Mouse (Mus musculus): ENCODE measurements around the gene Golgb1. TPM values are rescaled to one million over a fixed set of nuclear protein-coding genes. Genes with fewer than 3 reads are reported as not detected.
"Not testable (repeated sequence)": the region's sequence is repeated elsewhere in the genome, so short reads cannot be mapped to it uniquely, and the experiment has no call there.

Golgb1 gene
- 123 and 125 TPM in 2 replicates for polyA plus RNA-seq (2014; fragmentation: Nextera tagmentation; extraction: Ambion mirVana)

DNA sequence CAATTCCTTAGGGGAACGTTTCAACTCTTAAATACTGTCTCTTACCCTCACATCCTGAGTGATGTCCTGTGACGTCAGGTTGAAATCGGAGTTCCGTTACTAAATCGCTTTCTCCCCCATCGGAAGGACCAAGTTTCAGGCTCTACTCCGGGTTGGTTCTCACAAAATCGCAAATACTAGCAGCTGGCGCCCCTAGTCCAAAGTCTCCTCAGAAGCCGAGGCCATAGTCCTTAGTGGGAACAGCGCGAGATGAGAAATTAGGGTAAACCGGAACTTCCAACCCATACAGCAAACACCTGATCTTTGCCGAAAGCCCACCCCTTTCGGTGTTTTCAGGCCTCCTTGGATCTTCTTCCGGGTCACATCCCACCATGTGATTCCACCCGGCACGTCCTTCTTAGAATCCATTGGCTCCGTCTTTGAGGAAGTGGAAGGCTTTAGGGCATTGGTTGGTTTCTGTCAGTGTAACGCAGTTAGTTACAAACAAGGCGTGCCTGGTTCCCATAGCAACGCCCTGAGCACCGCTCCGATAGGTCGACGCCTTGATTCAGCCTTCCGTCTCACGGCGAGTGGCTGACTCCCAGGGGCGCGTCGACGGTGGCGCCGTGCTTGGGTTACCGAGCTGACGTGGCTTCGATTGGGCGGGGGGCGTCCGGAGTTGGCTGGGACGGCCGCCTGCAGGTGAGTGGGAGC lies at the start of gene Golgb1, which contains the start of gene Eaf2:
Gene Golgb1 (plus strand): TSS at position 558 of the 693 bp plus-strand sequence.
Gene Eaf2 (minus strand): TSS at position 421 of the 693 bp plus-strand sequence.
- under 1% methylated on average over 42 of the region's 43 CpGs for WGBS
- peaks cover 5% of the 10 kb centered on the region; the same call in 1 of the 2 replicates for H3K4me1 ChIP-seq (ENCODE audit: control insufficient read depth, insufficient read depth, low read length)
- H3K9ac ChIP-seq (replicated peaks; ENCODE audit: low read depth, low read length): peak within 1 kb of the TSS; percentile 71
- no peaks in the 10 kb centered on the region for H3K27me3 ChIP-seq (ENCODE audit: control insufficient read depth, insufficient read depth, low read length)
- H3K27ac ChIP-seq (ENCODE audit: low read length): peak within 1 kb of the TSS; percentile 83
- H3K4me2 ChIP-seq (replicated peaks; ENCODE audit: low read depth, low read length): peak within 1 kb of the TSS; percentile 53
- peak within 1 kb of the TSS; percentile 91 for H3K4me3 ChIP-seq (ENCODE audit: low read depth, low read length)
- no peaks in the 10 kb centered on the region for H3K9me3 ChIP-seq (ENCODE audit: control insufficient read depth, low read depth, low read length)
- ATAC-seq (ENCODE audit: insufficient number of reproducible peaks, insufficient read depth, low FRiP score, low read depth): peak; percentile 100
- H3K36me3 ChIP-seq (ENCODE audit: control insufficient read depth, insufficient read depth, low read length): peaks cover 9% of the 10 kb centered on the region

DNA sequence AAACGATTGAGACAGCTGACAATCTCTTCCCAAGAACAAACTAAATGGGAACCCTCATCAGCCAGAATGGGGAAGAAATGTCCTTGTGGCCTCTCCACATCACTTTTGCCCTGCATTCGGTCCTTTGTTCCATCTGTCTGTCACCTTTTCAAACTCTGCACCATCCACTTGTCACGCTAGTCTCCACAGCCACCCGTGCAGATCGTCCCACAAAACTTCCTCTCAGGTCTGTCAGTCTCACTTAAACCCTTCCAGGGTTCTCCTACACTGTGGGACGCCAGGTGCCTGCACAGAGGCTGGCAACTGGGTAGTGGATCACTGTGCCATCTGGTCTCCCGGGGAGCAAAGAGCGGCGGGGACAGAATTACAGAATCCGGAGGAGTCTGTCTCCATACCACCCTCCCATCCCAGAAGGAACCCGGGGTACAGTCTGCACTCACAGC lies 47.3 kb upstream of the Golgb1 start:
- Histone ChIP-seq H3K4me3 (ENCODE audit: low read depth, low read length) (peak overlapping the region; percentile 84), H3K9ac (replicated peaks; ENCODE audit: low read depth, low read length) (peak overlapping the region; percentile 82; the same call in 1 of the 2 replicates), H3K27ac (ENCODE audit: low read length) (no peak overlapping the region), H3K4me2 (replicated peaks; ENCODE audit: low read depth, low read length) (peak overlapping the region; percentile 72), H3K27me3 (ENCODE audit: control insufficient read depth, insufficient read depth, low read length) (no peaks in the 10 kb centered on the region), H3K36me3 (ENCODE audit: control insufficient read depth, insufficient read depth, low read length) (peaks cover 3% of the 10 kb centered on the region; the same call in 1 of the 2 replicates), H3K9me3 (ENCODE audit: control insufficient read depth, low read depth, low read length) (no peaks in the 10 kb centered on the region), H3K4me1 (ENCODE audit: control insufficient read depth, insufficient read depth, low read length) (no peaks in the 10 kb centered on the region)
- WGBS: 5% methylated on average over 11 of the region's 11 CpGs
- ATAC-seq (ENCODE audit: insufficient number of reproducible peaks, insufficient read depth, low FRiP score, low read depth): peak; percentile 42

DNA sequence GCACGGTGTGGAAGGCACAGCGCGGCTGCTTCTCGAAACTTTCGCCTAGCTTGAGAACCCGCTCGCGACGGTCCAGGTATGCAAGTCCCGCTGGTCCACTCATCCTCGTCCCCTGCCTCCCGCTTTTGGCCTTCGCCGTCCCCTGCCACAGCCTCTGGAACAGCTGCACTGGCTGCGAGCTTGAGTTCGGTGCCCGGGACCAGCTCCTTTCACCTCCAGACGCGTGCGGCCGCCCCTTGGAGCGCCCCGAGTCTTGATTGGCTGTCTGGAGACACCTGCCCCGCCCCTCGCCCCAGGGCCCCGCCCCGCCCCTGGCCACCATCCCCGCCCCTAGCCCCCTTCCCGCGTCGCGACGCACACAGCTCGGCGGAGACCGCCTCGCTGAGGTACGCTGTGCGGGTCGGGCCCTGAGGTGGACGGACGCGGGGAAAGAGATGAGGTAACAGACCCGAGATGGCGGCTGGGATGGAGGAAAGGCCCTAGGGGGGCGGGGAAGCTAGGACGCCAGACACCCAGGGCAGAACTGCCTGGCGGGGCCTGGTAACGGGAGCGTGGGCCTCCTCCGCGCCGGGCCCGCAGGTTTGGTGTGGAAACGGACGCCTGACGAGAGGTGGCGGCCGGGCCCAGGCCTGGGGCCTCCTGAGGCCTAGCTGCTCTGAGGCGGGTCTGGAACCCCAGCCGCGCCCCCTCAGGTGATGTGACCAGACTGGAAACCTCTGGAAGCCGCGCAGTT lies 46.7 kb upstream of the Golgb1 start, which contains the start of gene Iqcb1:
Gene Iqcb1 (plus strand): TSS at position 332 of the 733 bp plus-strand sequence.
- no peaks in the 10 kb centered on the region for H3K4me1 ChIP-seq (ENCODE audit: control insufficient read depth, insufficient read depth, low read length)
- peak within 1 kb of the TSS; percentile 84 for H3K4me3 ChIP-seq (ENCODE audit: low read depth, low read length)
- H3K4me2 ChIP-seq (replicated peaks; ENCODE audit: low read depth, low read length): peak within 1 kb of the TSS; percentile 72
- H3K36me3 ChIP-seq (ENCODE audit: control insufficient read depth, insufficient read depth, low read length): peaks cover 3% of the 10 kb centered on the region; the same call in 1 of the 2 replicates
- H3K27ac ChIP-seq (ENCODE audit: low read length): peak within 1 kb of the TSS; percentile 52; the same call in 1 of the 2 replicates
- no peaks in the 10 kb centered on the region for H3K9me3 ChIP-seq (ENCODE audit: control insufficient read depth, low read depth, low read length)
- WGBS: under 1% methylated on average over 62 of the region's 64 CpGs
- no peaks in the 10 kb centered on the region for H3K27me3 ChIP-seq (ENCODE audit: control insufficient read depth, insufficient read depth, low read length)
- peak; percentile 98 for ATAC-seq (ENCODE audit: insufficient number of reproducible peaks, insufficient read depth, low FRiP score, low read depth)
- peak within 1 kb of the TSS; percentile 82 for H3K9ac ChIP-seq (replicated peaks; ENCODE audit: low read depth, low read length)

DNA sequence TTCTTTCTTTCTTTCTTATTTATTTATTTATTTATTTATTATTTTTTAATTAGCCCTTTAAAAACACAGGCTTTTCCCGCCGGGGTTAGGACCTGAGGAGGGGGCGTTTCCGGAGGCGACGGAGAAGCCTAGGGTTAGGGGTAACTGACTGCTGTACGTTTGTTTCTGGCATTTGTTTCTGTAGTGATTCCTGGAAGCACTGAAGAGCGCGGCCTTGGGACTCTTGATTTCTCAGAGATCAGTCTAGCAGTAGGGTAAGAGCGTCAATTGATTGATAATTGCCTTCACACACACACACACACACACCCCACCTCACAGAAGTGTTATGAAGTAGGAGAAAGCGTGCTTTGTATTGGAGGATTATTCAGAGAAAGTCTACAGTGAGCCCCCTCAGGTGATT lies 46.1 kb upstream of the Golgb1 start:
- Histone ChIP-seq H3K4me2 (replicated peaks; ENCODE audit: low read depth, low read length) (peak overlapping the region; percentile 72), H3K27me3 (ENCODE audit: control insufficient read depth, insufficient read depth, low read length) (no peaks in the 10 kb centered on the region), H3K9me3 (ENCODE audit: control insufficient read depth, low read depth, low read length) (no peaks in the 10 kb centered on the region), H3K4me3 (ENCODE audit: low read depth, low read length) (peak overlapping the region; percentile 84), H3K9ac (replicated peaks; ENCODE audit: low read depth, low read length) (peak overlapping the region; percentile 82), H3K27ac (ENCODE audit: low read length) (no peak overlapping the region), H3K36me3 (ENCODE audit: control insufficient read depth, insufficient read depth, low read length) (peaks cover 3% of the 10 kb centered on the region; the same call in 1 of the 2 replicates), H3K4me1 (ENCODE audit: control insufficient read depth, insufficient read depth, low read length) (no peaks in the 10 kb centered on the region)
- no peak for ATAC-seq (ENCODE audit: insufficient number of reproducible peaks, insufficient read depth, low FRiP score, low read depth)
- 5% methylated on average over 11 of the region's 11 CpGs for WGBS

DNA sequence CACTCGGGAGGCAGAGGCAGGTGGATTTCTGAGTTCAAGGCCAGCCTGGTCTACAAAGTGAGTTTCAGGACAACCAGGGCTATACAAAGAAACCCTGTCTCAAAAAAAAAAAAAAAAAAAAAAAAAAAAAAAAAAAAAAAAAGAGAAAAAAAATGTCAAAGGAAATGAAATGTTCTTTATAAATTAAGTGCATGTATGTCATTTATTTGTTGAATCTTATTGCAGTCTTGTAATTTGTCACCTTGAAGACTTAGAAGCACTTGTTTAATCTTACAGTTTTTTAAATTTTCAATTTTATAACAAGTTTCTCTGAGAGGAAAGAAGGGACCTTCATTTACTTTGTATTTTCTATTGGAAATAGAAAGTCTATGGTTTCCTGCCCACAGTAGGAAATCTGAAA lies 28.0 kb upstream of the Golgb1 start:
- H3K27me3 ChIP-seq (ENCODE audit: control insufficient read depth, insufficient read depth, low read length); H3K9ac ChIP-seq (replicated peaks; ENCODE audit: low read depth, low read length); H3K36me3 ChIP-seq (ENCODE audit: control insufficient read depth, insufficient read depth, low read length); H3K27ac ChIP-seq (ENCODE audit: low read length); H3K4me3 ChIP-seq (ENCODE audit: low read depth, low read length); H3K4me2 ChIP-seq (replicated peaks; ENCODE audit: low read depth, low read length); H3K9me3 ChIP-seq (ENCODE audit: control insufficient read depth, low read depth, low read length); H3K4me1 ChIP-seq (ENCODE audit: control insufficient read depth, insufficient read depth, low read length); ATAC-seq (ENCODE audit: insufficient number of reproducible peaks, insufficient read depth, low FRiP score, low read depth): not testable (repeated sequence)
- WGBS: 95% methylated on average over 1 of the region's 1 CpGs

DNA sequence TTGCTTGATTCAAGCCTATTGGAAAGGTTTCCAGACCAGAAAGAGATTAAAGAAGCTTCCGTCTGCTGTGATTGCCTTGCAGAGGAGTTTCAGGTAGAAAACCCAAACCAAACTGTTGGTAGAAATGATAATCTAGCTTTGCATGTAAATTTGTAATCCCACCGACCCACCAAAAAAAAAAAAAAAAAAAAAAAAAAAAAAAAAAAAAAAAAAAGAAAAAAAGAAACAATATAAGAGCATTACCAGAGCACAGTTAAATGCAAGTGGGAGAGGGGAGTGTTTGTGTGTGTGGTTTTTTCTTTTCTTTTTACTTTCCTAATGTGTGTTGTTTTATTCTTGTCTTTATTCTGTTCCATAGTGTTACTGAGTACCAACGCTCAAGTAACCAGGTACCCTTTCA lies 23.7 kb upstream of the Golgb1 start:
- H3K9me3 ChIP-seq (ENCODE audit: control insufficient read depth, low read depth, low read length): no peaks in the 10 kb centered on the region
- WGBS: 88% methylated on average over 3 of the region's 3 CpGs
- no peaks in the 10 kb centered on the region for H3K27me3 ChIP-seq (ENCODE audit: control insufficient read depth, insufficient read depth, low read length)
- H3K4me3 ChIP-seq (ENCODE audit: low read depth, low read length): no peak overlapping the region
- no peak for ATAC-seq (ENCODE audit: insufficient number of reproducible peaks, insufficient read depth, low FRiP score, low read depth)
- H3K27ac ChIP-seq (ENCODE audit: low read length): no peak overlapping the region
- H3K36me3 ChIP-seq (ENCODE audit: control insufficient read depth, insufficient read depth, low read length): peaks cover 6% of the 10 kb centered on the region
- no peak overlapping the region for H3K9ac ChIP-seq (replicated peaks; ENCODE audit: low read depth, low read length)
- H3K4me2 ChIP-seq (replicated peaks; ENCODE audit: low read depth, low read length): no peak overlapping the region
- H3K4me1 ChIP-seq (ENCODE audit: control insufficient read depth, insufficient read depth, low read length): no peaks in the 10 kb centered on the region

DNA sequence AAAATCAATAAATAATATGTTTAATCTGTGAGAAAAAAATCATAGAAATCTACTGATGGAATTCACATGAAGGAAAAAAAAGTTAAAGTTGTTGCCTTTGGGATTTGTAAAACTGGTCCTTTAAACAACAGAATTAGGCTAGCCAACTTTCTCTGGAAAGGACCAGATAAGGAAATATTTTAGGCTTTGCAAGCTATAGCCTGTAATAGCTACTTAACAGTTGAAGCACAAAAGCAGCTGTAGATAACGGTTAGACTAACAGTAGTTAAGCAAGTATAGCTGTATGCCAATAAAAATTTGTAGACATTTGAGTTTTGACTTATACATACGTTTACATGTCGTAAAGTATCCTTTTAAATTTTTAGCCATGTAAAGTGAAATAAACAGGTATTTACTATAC lies 11.4 kb upstream of the Golgb1 start:
- WGBS: 94% methylated on average over 3 of the region's 3 CpGs
- H3K9me3 ChIP-seq (ENCODE audit: control insufficient read depth, low read depth, low read length): no peaks in the 10 kb centered on the region
- H3K4me1 ChIP-seq (ENCODE audit: control insufficient read depth, insufficient read depth, low read length): no peaks in the 10 kb centered on the region
- H3K36me3 ChIP-seq (ENCODE audit: control insufficient read depth, insufficient read depth, low read length): peaks cover 20% of the 10 kb centered on the region
- ATAC-seq (ENCODE audit: insufficient number of reproducible peaks, insufficient read depth, low FRiP score, low read depth): no peak
- no peak overlapping the region for H3K4me2 ChIP-seq (replicated peaks; ENCODE audit: low read depth, low read length)
- no peak overlapping the region for H3K9ac ChIP-seq (replicated peaks; ENCODE audit: low read depth, low read length)
- no peaks in the 10 kb centered on the region for H3K27me3 ChIP-seq (ENCODE audit: control insufficient read depth, insufficient read depth, low read length)
- no peak overlapping the region for H3K4me3 ChIP-seq (ENCODE audit: low read depth, low read length)
- no peak overlapping the region for H3K27ac ChIP-seq (ENCODE audit: low read length)

DNA sequence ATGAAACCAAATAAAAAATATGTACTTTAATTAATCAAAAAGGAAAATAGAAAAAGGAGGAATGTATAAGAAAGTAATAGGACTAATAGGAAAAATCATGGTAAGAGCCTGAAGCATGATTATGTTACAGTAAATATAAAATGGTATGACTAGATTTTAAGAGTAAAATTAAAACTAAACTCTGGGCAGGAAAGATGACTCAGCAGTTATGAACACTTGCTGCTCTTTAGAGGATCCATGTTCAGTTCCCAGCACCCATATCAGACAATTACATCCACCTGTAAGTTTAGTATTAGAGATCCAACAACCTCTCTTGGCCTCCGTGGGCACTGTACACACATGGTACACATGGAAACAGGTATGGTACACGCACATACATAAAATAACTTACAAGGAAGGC lies 5.5 kb upstream of the Golgb1 start:
- Histone ChIP-seq H3K4me2 (replicated peaks; ENCODE audit: low read depth, low read length) (no peak overlapping the region), H3K9ac (replicated peaks; ENCODE audit: low read depth, low read length) (no peak overlapping the region), H3K4me3 (ENCODE audit: low read depth, low read length) (no peak overlapping the region), H3K27me3 (ENCODE audit: control insufficient read depth, insufficient read depth, low read length) (no peaks in the 10 kb centered on the region), H3K9me3 (ENCODE audit: control insufficient read depth, low read depth, low read length) (no peaks in the 10 kb centered on the region), H3K4me1 (ENCODE audit: control insufficient read depth, insufficient read depth, low read length) (peaks cover 5% of the 10 kb centered on the region; the same call in 1 of the 2 replicates), H3K27ac (ENCODE audit: low read length) (no peak overlapping the region), H3K36me3 (ENCODE audit: control insufficient read depth, insufficient read depth, low read length) (peaks cover 21% of the 10 kb centered on the region)
- 95% methylated on average over 2 of the region's 2 CpGs for WGBS
- no peak for ATAC-seq (ENCODE audit: insufficient number of reproducible peaks, insufficient read depth, low FRiP score, low read depth)

Data from stomach, embryonic 14.5 days (tissue).